Mouse (Mus musculus) megakaryocyte-erythroid progenitor cell, adult 5-6 weeks (primary cell): Measurements from ENCODE around the gene Tmem259. TPM values are rescaled to one million over a fixed set of nuclear protein-coding genes. Genes with fewer than 3 reads are reported as not detected.

ENCODE experiments used
- ATAC-seq: replicated peaks from 2 replicates; pipeline ENCODE4 v1.8.0; 2016; ENCODE audit warnings: mild to moderate bottlenecking, inconsistent platforms; ENCODE audit not compliant: severe bottlenecking, poor library complexity, low FRiP score, low TSS enrichment
- total RNA-seq, 2 experiments: library from RNA; stranded (forward) in 1 of 2; stranded (reverse) in 1 of 2; fragments of 200-1000, 215-1000 nt in 1 of 2; fragments of >200 nt in 1 of 2; fragmentation: Nextera tagmentation in 1 of 2; gene quantifications; 2 replicates each; pipeline ENCODE4 v1.2.3; 2014 to 2017

The Tmem259 gene
- total RNA-seq (2014; fragmentation: Nextera tagmentation) (75.5 and 83.0 TPM in 2 replicates), total RNA-seq (2017) (47.3 and 63.9 TPM in 2 replicates)

DNA sequence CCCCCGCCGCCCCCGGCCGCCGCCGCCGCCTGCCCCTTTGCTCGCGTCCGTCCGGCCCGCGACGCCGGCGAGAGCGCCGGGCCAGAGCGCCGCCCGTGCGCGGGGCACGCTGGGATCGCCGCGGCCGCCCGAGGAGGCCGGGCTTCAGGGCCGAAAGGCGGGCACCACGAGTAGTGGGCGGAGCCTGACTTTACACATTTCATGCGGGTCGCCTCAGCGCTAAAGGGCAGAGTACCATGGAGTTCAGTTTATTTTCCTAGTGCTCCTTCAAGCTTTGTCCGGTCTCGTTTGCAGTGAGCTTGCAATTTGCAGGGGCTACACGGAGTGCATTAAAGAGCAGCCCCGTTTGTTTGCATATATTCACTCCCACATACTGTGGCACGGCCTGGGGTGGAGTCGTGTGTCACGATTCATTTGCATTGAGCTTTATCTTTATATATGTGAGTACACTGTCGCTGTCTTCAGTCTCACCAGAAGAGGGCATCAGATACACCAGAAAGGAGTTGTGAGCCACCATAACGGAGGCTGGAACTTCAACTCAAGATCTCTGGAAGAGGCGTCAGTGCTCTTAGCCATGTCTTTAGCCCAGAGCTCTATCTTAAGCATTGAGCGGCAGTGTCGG lies at the start of gene Tmem259:
Gene Tmem259, minus strand, starts transcription at position 136 of the 622 bp plus-strand sequence.
- peak; percentile 55 for ATAC-seq

DNA sequence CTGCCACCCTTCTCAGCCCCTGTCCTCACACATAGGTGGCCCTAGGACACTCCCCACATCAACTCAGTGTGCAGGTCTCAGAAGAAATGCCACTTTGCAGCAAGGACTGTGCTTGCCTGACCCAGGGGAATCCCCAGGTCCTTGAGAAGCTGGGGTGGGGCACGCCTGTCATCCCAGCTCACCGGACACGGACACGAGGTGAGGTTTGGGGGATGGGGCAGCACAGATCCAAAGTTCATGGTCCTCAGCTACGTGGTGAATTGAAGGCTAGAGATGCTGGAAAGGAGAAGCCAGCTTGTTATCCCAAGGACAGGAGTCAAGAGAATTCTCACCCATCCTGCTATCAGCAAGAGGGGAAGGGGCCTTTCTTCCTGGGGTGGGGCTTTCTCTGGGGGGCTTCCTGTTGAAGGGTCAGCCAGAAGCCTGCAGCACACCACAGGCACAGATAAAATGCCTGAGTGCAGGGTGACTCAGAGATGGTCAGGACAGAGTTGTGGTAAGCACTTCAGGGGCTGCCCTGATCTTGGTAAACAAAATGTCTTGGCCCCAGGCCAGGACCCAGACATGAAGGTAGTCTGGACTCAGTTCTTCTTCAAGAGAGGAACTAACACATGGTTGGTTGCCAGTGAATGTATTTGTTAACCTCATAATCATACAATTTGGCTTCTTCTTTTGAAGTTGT lies 48.8 kb upstream of the Tmem259 start:
- ATAC-seq: no peak

DNA sequence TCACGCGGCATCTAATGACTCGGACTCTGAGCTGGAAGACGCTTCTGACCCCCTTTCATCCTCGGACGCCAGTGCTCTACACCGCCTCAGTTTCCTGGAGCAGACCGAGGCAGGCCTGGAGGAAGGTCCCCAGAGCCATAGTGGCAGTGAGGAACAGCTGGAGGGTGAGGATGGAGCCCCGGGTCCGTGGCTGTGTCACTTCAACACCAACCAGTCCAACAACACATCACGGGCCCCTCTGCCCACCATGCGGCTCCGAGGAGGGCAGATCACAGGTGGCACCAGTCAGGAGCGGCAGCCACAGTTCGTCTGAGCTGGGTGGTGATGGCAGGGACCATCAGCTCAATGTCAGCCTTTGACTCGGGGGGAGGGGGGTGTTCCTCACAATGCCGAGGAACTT lies 46.6 kb upstream of the Tmem259 start:
- no peak for ATAC-seq

DNA sequence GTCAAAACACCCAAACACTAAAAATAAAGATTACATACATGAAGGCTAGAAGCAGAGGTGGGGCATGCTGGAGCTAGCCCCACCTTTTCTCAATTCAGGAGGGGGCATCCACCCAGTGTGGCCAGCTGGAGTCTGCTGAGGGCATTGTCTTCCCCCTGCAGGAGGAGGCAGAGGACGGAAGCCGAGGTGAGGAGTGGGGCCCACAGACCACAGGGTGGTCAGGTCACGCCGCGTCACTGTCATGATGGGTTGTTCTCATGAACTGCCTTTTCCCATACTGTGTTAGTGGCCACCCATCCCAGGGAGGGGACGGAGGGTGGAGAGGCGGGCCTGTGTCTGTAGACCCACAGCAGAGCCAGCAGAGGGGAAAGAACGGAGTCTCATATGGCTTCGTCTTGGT lies 46.1 kb upstream of the Tmem259 start:
- no peak for ATAC-seq

DNA sequence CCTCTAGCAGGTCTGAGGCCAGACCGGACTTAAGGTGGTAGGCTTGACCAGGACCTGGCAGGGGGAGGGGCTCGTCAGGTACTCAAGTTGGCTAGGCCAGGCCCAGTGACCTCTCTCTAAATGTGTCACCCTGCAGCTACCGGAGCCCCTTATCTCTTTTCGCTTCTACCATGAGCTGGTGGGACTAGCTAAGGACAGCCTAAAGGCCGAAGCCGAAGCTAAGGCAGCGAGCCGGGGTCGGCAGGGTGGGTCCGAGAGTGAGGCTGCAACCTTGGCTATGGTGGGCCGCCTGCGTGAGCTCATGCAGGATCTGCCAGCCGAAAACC lies 44.4 kb upstream of the Tmem259 start:
- ATAC-seq: no peak

DNA sequence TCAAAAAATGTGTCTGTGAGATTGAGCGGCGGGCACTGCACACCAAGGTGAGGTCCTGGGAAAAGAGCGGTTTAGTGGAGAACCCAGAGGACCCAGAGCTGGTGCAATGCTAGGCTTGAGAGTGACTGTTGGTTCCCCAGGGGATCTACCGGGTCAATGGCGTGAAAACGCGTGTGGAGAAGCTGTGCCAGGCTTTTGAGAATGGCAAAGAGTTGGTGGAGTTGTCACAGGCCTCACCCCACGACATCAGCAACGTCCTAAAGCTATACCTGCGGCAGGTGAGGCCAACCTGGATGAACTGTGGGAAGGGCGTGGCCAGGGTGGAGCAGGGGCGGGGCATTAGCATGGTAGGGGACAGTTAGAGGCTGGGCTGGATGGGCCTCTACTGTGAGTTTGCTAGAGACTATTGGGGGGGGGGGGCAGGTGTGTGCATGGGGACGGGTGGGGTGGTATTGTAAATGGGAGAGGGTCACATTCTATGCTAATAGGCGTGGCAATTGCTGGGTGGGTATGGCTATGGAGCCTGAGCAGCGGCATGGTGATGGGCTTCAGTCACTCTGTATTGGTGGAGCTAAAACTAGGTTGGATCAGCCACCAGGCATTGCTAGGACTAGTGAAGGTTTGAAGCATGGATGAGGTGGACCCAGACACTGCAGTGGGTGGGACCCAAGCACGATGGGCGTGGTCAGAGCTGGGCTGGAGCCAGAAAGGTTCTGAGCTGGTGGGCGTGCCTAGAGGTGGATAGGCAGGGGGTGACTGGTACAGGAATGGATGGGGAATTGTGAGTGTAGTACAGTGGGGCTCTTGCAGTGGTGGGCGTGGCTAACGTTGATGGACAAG lies 43.8 kb upstream of the Tmem259 start:
- no peak; the same call in 1 of the 2 replicates for ATAC-seq

DNA sequence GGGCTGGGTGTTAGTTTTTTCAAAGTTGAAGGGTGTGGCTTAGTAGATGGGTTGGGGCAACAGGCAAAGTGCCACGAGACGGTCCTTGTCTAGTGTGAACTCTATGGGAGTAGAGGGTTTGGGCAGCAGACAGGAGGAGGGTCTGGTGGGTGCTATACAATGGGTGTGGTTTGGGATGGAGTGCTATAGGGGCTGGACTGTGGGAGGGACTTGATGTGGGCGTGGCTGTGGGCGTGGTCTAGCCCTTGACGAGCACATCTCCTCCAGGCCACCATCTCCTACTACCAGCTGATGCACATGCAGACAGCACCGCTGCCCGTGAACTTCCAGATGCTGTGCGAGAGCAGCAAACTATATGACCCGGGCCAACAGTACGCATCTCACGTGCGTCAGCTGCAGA lies 41.8 kb upstream of the Tmem259 start:
- peak; percentile 57 for ATAC-seq

DNA sequence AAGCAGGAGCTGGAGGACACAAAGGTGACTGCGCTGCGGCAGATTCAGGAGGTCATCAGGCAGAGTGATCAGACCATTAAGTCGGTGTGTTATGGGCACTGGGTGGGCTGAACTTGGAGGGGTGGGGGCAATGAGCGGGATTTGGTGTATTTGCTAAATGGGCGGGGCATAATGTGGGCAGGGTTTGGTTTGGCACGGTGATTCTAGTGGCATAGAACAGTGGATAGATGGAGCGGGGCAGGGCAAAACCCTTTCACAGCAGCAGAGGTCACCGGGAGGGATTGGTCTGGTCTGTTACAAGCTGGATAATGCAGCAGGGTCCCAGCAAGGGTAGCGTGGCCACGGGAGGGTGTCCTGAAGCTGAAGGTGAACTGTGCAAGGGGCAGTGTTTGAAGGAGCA lies 41.3 kb upstream of the Tmem259 start:
- no peak for ATAC-seq

DNA sequence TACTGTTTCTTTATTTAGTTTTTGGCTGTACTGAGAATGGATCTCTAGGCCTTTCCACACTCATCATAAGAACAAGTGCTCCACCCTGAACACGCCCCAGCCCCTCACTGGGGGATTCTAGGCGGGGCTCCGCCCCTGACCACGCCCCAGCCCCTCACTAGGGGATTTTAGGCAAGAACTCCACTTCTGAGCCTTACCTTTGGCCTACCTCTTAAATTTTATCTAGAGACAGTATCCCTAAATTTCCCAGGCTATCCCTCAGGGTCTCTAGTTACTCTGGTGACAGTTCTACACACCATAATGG lies 40.9 kb upstream of the Tmem259 start:
- ATAC-seq: no peak

DNA sequence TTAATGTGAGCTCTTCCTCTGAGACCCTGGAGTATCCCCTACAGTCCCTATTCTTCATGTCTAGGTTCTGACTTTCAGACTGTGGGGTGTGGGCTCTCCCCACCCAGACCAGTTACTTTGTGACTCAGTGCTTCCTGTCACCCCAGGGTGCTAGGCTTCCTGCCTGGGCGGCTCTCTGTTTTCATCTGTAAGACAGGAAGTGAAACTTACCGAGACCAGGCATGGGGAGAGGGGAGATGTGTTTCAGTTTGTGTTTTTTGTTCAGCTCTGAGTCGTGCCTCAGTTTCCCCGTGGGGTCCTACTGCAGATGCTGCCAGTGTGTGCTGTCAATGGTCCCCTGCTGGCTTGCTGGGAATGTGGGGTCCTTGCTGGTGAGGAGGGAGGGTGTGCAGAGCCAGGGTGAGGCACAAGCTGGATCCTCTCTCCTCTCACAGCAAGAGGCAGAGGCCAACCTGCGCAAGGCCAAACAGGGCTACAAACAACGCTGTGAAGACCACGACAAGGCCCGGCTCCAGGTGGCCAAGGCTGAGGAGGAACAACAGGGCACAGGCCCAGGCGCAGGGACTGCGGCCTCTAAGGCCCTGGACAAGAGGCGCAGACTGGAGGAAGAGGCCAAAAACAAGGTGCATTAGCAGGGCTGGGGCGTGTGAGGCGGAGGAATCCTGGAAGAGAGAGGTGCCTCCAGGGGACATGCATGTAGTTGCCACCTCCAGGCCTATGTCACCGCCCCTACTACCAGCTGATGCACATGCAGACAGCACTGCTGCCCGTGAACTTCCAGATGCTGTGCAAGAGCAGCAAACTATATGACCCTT lies 40.3 kb upstream of the Tmem259 start:
- no peak for ATAC-seq

DNA sequence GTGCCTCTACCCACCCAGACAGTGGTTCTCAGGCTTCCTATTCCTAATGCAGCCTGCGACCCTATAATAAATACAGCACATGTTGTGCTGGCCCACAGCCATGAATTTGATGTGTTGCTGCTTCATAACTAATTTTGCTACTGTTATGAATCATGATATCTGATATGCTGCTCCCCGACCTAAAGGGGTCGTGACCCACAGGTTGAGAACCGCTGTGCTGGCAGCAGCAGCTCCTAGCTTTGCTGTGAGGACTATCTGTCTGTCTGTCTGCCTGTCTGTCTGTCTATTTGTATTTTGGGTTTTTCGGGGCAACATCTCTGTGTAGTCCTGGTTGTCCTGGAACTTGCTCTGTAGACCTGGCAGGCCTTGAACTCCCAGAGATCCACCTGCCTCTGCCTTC lies 39.6 kb upstream of the Tmem259 start:
- ATAC-seq: no peak

DNA sequence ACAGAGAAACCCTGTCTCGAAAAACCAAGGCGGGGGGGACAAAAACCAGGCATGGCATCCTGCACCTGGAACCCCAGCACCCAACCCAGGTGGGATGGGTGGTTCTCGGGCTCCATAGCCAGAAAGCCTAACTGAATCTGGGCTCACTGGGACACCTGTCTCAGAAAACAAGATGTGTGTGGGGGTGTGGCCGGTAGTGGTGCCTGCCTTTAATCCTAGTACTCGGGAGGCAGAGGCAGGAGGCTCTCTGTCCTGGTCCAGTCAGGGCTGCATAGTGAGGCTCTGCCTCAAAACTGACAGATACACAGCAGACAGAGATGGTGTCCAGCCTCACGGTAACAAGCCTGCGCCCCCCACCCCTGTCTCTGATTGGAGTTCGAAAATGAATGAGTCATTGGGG lies 38.7 kb upstream of the Tmem259 start:
- ATAC-seq: no peak

DNA sequence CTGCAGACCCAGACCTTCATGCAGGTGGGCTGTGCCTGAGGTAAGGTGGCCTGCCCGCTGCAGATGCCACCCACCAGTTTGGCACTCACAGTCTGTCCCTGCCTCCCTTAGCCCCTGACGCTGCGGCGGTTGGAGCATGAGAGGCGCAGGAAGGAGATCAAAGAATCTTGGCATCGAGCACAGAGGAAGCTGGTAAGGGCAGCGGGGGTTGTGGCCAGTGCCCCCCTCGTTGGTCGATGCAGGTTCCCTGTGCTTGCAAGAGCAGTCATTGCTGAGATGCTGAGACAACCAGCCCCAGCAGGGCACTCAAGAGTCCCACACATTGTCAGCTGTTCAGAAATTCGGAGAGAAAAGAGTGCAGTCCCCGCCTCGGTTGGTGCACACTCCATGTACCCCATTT lies 38.0 kb upstream of the Tmem259 start:
- no peak for ATAC-seq

DNA sequence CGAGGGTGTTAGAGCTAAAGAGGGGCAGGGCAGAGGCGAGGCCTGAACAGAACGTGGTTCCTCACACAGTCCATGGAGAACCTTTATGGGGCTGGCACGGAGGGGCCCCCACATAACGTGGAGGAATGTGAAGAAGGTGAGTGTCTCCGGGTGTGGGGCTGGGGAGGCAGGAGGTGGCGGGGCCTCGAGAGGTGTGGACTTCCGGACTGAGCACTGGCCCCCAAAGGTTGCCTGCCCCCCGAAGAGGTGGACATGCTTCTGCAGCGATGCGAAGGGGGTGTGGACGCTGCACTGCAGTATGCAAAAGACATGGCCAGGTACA lies 37.2 kb upstream of the Tmem259 start:
- ATAC-seq: no peak

DNA sequence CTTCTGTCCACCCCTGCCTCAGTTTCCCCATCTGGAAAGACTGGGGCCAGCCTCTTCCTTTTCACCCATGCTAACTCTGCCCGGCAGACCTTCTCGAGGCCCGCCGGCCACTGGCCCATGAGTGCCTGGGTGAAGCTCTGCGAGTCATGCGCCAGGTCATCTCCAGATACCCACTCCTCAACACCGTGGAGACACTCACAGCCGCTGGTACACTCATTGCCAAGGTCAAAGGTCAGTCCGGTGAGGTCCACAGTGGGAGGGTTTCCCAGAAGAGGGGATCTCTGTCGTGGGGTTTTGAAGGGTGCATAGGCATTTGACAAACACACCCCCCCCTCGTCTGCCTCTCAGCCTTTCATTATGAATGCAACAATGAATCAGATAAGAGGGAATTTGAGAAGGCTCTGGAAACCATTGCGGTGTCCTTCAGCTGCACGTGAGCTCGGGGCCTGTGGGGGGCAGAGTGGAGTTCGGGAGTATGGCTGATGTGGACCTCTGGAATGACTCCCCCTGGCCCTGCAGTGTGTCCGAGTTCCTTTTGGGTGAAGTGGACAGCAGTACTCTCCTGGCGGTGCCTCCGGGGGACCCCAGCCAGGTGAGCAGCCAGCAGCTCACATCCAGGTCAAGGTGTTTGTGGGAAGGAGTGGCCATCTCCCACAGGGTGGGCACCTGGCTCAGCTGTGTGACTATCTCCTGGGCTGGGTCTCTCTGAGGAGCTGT lies 36.6 kb upstream of the Tmem259 start:
- no peak for ATAC-seq

DNA sequence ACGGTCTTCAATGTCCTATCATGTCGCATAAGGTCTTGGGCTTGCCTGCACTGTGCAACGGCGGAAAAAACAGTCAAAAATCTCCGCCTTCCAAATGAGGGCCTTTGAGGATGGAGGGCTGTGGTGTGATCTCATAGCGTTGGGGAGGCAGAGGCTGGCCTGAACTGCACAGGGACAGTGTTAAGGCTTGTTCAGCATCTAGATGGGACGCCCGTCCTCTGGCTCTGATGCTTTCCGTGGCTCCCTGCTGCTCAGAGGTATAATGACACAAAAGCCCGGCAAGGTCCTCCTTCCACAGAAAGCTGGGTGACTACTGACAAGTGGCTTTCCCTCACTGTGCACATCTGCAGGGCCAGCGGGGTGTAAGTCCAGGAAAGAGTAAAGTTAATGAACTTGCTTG lies 36.1 kb upstream of the Tmem259 start:
- ATAC-seq: no peak

DNA sequence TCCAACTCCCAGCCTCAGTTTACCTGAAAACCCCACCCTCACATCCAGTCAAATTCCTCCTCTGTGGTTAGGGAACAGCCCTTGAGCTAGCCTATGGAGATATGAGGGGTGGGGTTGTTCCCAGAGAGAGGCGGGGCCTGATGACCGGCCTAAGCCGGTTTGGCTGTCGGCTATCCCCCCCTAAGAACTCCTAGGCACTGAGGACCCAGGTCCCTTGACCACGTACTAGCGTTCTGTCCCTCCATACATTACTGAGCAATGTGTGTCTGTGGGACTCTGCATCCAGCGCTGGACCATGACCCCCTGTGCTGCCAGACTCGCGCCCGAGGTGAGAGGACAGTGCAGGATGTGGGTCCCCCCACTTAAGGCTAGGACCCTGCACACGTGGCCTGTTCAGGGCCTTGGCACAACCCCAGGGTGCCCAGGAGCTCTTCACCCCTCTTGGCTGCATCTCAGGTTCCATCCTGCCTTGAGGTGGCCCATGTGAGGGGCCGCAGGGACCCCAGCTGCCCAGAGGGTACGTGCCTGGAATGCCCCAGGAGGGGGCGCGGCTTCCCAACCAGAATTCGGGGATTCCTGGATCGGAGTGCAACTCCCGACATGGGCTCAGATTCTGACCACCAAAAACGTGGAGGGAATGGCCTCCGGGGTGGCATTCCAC lies 35.5 kb upstream of the Tmem259 start:
- ATAC-seq: no peak

DNA sequence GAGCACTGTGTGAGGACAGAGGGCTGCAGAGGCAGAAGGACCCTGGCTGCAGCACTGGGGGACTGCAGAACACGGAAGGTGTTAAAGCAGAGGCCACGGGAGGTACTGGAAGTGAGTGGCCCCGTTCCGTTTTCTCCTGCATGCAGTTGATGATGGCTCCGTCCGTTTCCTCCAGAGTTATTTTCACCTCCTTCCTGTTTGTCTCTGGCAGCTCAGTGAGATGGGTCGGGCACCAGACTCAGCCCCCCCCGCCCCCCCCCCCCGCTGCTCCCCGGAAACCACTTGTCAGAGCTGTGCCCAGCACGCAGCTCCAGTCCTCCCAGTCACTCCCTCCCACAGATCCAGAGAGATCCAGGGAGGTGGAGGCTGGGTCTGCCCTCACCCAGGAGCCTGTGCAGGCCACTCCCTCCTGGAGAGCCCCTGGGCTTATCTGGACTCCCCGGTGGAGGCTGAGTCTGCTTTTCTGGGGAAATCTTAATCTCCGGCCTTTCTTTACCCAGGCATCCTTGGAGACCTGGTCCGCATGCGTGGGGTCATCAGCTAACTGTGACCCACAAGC lies 34.7 kb upstream of the Tmem259 start:
- ATAC-seq: peak; percentile 34

DNA sequence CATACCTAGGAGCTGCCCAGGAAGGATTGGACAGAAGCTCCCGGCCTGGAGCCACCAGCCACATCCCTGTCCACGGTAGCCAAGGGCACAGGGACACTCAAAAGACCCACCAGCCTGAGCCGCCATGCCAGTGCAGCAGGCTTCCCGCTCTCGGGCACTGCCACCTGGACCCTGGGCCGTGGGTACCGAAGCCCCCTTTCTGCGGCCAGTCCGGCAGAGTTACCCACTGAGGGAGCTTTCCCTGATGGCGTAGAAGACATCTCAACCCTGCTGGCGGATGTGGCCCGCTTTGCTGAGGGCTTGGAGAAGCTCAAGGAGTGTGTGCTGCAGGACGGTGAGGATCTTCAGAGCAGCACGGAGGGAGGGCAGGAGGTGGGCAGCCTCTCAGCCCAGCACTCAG lies 33.6 kb upstream of the Tmem259 start:
- no peak for ATAC-seq
